Mouse (Mus musculus): Measurements from ENCODE around the gene Vmn1r80.
"Not testable (repeated sequence)": the region's sequence is repeated elsewhere in the genome, so short reads cannot be mapped to it uniquely, and the experiment has no call there.

Vmn1r80 gene

GRCm38 (mm10) chr7:12188986-12189385, at the start of gene Vmn1r80:
Gene Vmn1r80, plus strand, starts transcription at chr7:12189286.
- DNase-seq (ENCODE audit: low spot score in 2 of 2): no peak

- no peak for DNase-seq (ENCODE audit: low spot score in 2 of 2)
Observed at GRCm38 (mm10) chr7:12149957-12150356, 39.1 kb upstream of the Vmn1r80 start, which contains the start of gene Vmn1r78. Gene Vmn1r78, plus strand, starts transcription at chr7:12150257.

- not testable (repeated sequence) for DNase-seq (ENCODE audit: low spot score in 2 of 2)
Observed at GRCm38 (mm10) chr7:12156463-12156862, 32.6 kb upstream of the Vmn1r80 start.

GRCm38 (mm10) chr7:12170979-12171378, 18.1 kb upstream of the Vmn1r80 start, which contains the start of gene Vmn1r79:
Gene Vmn1r79, plus strand, starts transcription at chr7:12171279.
- DNase-seq (ENCODE audit: low spot score in 2 of 2): not testable (repeated sequence)

GRCm38 (mm10) chr7:12172926-12173325, 16.2 kb upstream of the Vmn1r80 start:
- DNase-seq (ENCODE audit: low spot score in 2 of 2): not testable (repeated sequence)

- no peak for DNase-seq (ENCODE audit: low spot score in 2 of 2)
Observed at GRCm38 (mm10) chr7:12204141-12204540, 15.1 kb downstream of the Vmn1r80 start.
